Mouse (Mus musculus) adrenal gland (tissue): Measurements from ENCODE around the gene Gm9837.

Source experiments
- intact Hi-C: fragments of 180-260 bp; cut with DNase I; formaldehyde crosslinking; loops from one replicate; pipeline ENCODE4 v1.15.1; 2025
- long read RNA-seq, 2 experiments: library from polyadenylated mRNA; unstranded; transcript quantifications; one replicate each; pipeline ENCODE4 v2.0.0; 2020; ENCODE audit warnings: borderline replicate concordance in 1 of 2; ENCODE audit not compliant: insufficient replicate concordance in 1 of 2

Gene Gm9837
- long read RNA-seq, experiment 1: 0 reads
- long read RNA-seq, experiment 2: 0 reads

GRCm38 (mm10) chr11:53469968-53470695 lies at the start of gene Gm9837:
Gm9837 (minus strand) TSS chr11:53470479.
- intact Hi-C loops: loop anchor here (10.0 kb wide), 2 partner anchors 55 to 265 kb away; no protein-coding TSS in a partner anchor

- intact Hi-C loops: no loop called here
Measured at GRCm38 (mm10) chr11:53519207-53520121, 49.2 kb upstream of the Gm9837 start, which contains the start of gene Sept8. Sept8 (plus strand) TSS chr11:53519257.

GRCm38 (mm10) chr11:53518759-53519158 lies 48.5 kb upstream of the Gm9837 start:
- intact Hi-C loops: no loop called here

- intact Hi-C loops: no loop called here
Measured at GRCm38 (mm10) chr11:53516775-53517627, 46.7 kb upstream of the Gm9837 start.

GRCm38 (mm10) chr11:53510351-53510750 lies 40.1 kb upstream of the Gm9837 start:
- intact Hi-C loops: no loop called here

- intact Hi-C loops: no loop called here
Measured at GRCm38 (mm10) chr11:53508591-53508990, 38.3 kb upstream of the Gm9837 start.

GRCm38 (mm10) chr11:53508152-53508551 lies 37.9 kb upstream of the Gm9837 start:
- intact Hi-C loops: no loop called here

GRCm38 (mm10) chr11:53507098-53507805 lies 37.0 kb upstream of the Gm9837 start:
- intact Hi-C loops: no loop called here

GRCm38 (mm10) chr11:53505026-53505663 lies 34.9 kb upstream of the Gm9837 start:
- intact Hi-C loops: no loop called here

GRCm38 (mm10) chr11:53504376-53504775 lies 34.1 kb upstream of the Gm9837 start:
- intact Hi-C loops: no loop called here

- intact Hi-C loops: no loop called here
Measured at GRCm38 (mm10) chr11:53503738-53504137, 33.5 kb upstream of the Gm9837 start.

GRCm38 (mm10) chr11:53502039-53502765 lies 31.9 kb upstream of the Gm9837 start:
- intact Hi-C loops: no loop called here

- intact Hi-C loops: no loop called here
Measured at GRCm38 (mm10) chr11:53500569-53500968, 30.3 kb upstream of the Gm9837 start.

- intact Hi-C loops: no loop called here
Measured at GRCm38 (mm10) chr11:53496946-53497345, 26.7 kb upstream of the Gm9837 start.

GRCm38 (mm10) chr11:53495417-53495816 lies 25.1 kb upstream of the Gm9837 start:
- intact Hi-C loops: no loop called here

- intact Hi-C loops: no loop called here
Measured at GRCm38 (mm10) chr11:53493243-53493955, 23.1 kb upstream of the Gm9837 start.

- intact Hi-C loops: no loop called here
Measured at GRCm38 (mm10) chr11:53491954-53492401, 21.7 kb upstream of the Gm9837 start.

GRCm38 (mm10) chr11:53489421-53489820 lies 19.1 kb upstream of the Gm9837 start:
- intact Hi-C loops: no loop called here

GRCm38 (mm10) chr11:53489007-53489406 lies 18.7 kb upstream of the Gm9837 start:
- intact Hi-C loops: no loop called here
